Mouse (Mus musculus) midbrain, embryonic 15.5 days (tissue): ENCODE measurements around the gene Rfx5. TPM values are rescaled to one million over a fixed set of nuclear protein-coding genes. Genes with fewer than 3 reads are reported as not detected.

Experiments
- microRNA-seq: library from miRNA; unstranded; fragments of <30 nt; microRNA quantifications from one replicate; pipeline ENCODE4, GENCODE M21; 2016
- polyA plus RNA-seq: library from polyadenylated mRNA; unstranded; fragments of >200 nt; fragmentation: Nextera tagmentation; extraction: Ambion mirVana; gene quantifications from 2 replicates; pipeline ENCODE4 v1.2.1, GENCODE M21; 2015

Rfx5 gene
- polyA plus RNA-seq, 1 experiment from 2014 or later = 6.5 TPM

Small RNA genes within 50 kb of the gene (microRNA-seq; reads per million reads assigned to microRNA genes)
- 1.7 reads per million for gene Mir7013

Other genes starting within 250 kb of the Rfx5 start
- gene Cgn, start 167.6 kb upstream of the Rfx5 start, polyA plus RNA-seq = 11.6 and 13.7 TPM in 2 replicates
- gene Pogz, start 116.5 kb upstream of the Rfx5 start, polyA plus RNA-seq = 25.9 and 27.5 TPM in 2 replicates
- 357 and 395 TPM in 2 replicates for gene Psmb4, start 67.1 kb upstream of the Rfx5 start, polyA plus RNA-seq
- 11.2 and 14.0 TPM in 2 replicates for gene Selenbp1, start 21.0 kb upstream of the Rfx5 start, polyA plus RNA-seq
- gene Pi4kb, start 20.7 kb downstream of the Rfx5 start, polyA plus RNA-seq = 22.5 and 24.6 TPM in 2 replicates
- 20.7 and 21.2 TPM in 2 replicates for gene Zfp687, start 61.4 kb downstream of the Rfx5 start, polyA plus RNA-seq
- gene Psmd4, start 88.5 kb downstream of the Rfx5 start, polyA plus RNA-seq = 277 and 284 TPM in 2 replicates
- gene Pip5k1a, start 152.9 kb downstream of the Rfx5 start, polyA plus RNA-seq = 17.2 and 17.4 TPM in 2 replicates
- 212 and 216 TPM in 2 replicates for gene Vps72, start 156.9 kb downstream of the Rfx5 start, polyA plus RNA-seq
- 1.7 and 2.0 TPM in 2 replicates for gene Tmod4, start 170.4 kb downstream of the Rfx5 start, polyA plus RNA-seq
- gene Scnm1, start 179.9 kb downstream of the Rfx5 start, polyA plus RNA-seq = 89.8 and 90.0 TPM in 2 replicates
- gene Lysmd1, start 180.0 kb downstream of the Rfx5 start, polyA plus RNA-seq = 48.9 and 52.1 TPM in 2 replicates
- 3.0 and 3.6 TPM in 2 replicates for gene Tnfaip8l2, start 188.3 kb downstream of the Rfx5 start, polyA plus RNA-seq
- 33.1 and 42.6 TPM in 2 replicates for gene Sema6c, start 206.4 kb downstream of the Rfx5 start, polyA plus RNA-seq